Comparison of ENCODE assay signal across 22 mouse cellular contexts in the genomic region with DNA sequence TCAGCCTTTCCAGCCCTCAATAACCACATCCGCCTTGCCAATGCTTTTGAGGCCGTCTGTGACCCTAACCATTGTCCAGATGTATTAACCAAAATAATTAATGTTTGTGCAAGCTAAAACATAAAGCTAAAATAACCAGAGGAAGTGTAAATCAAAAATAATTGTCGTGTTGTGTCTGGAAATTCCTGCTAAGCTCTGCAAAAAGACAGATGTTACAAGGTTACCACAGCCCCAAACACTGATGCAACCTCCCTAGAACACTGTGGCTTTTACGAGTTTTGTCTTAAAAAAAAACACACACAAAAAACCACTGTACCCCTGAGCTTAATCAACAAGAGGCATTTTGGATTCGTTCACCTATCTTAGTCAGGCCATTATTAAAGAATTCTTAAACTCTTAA.
A peak's percentile ranks its signal among the peaks of the same experiment; 100 is the strongest.
DNase-seq lines count a peak whose midpoint lies in the region; ATAC-seq and TF ChIP-seq lines count a peak whose summit lies in the region.
"Had no signal": no experiment of that assay in that cellular context is flagged by ENCODE, and none has a peak within 500 bp of the region (broad histone marks: within the 10 kb centered on the region; RNA-seq: fewer than 3 reads in every experiment).

No protein-coding gene starts in this region.

- TF ChIP-seq CTCF in C2C12 (IDR thresholded peaks at IDR 0.05; ENCODE audit: control insufficient read depth, insufficient read depth, insufficient read length), result no peak
- no peak for TF ChIP-seq CTCF in layer of hippocampus, adult 2 months (conservative IDR thresholded peaks at IDR 0.05)

- no peak overlapping the region for H3K4me2 ChIP-seq in kidney, embryonic 15.5 days
- peak overlapping the region; percentile 37 for H3K4me2 ChIP-seq in myocyte (ENCODE audit: low read depth)
- H3K4me2 ChIP-seq: embryonic facial prominence, embryonic 12.5 days; forebrain, embryonic 12.5 days; heart, embryonic 11.5 days; heart, embryonic 15.5 days; hindbrain, embryonic 15.5 days had no signal

- H3K27me3 ChIP-seq in kidney, embryonic 15.5 days, result peaks cover 14% of the 10 kb centered on the region; the same call in 1 of the 2 replicates
- no peaks in the 10 kb centered on the region for H3K27me3 ChIP-seq in C2C12 (ENCODE audit: control insufficient read depth, insufficient read depth, insufficient read length)
- no peaks in the 10 kb centered on the region for H3K27me3 ChIP-seq in myocyte (ENCODE audit: control insufficient read depth, insufficient read depth, insufficient read length)
- H3K27me3 ChIP-seq: CH12.LX; embryonic facial prominence, embryonic 12.5 days; forebrain, embryonic 12.5 days; heart, embryonic 15.5 days; hindbrain, embryonic 15.5 days had no signal

- H3K4me1 ChIP-seq in kidney, embryonic 15.5 days, result peaks cover 23% of the 10 kb centered on the region
- H3K4me1 ChIP-seq: heart, embryonic 15.5 days had no signal

- WGBS in kidney, embryonic 15.5 days, result 31% methylated on average over 5 of the region's 5 CpGs

- DNase-seq in kidney, postnatal 10 days, result no peak
- DNase-seq in 3134 (ENCODE audit: extremely low read depth, insufficient read length, low spot score), result peak; percentile 53
- no peak for DNase-seq in gastrocnemius, postnatal 36 days
- DNase-seq in layer of hippocampus, adult 2 months (ENCODE audit: low spot score in 2 of 2), result no peak
- DNase-seq: adrenal gland, postnatal 10 days; cerebellum, adult 11 months; cerebellum, adult 9-10 months; cerebellum, postnatal 25 days had no signal

- TF ChIP-seq POLR2A in myocyte (IDR thresholded peaks at IDR 0.05; ENCODE audit: insufficient read length, low read depth), result no peak

- no peak overlapping the region for H3K9ac ChIP-seq in kidney, embryonic 15.5 days
- H3K9ac ChIP-seq: embryonic facial prominence, embryonic 12.5 days; forebrain, embryonic 12.5 days; heart, embryonic 15.5 days; hindbrain, embryonic 15.5 days had no signal

- H3K79me2 ChIP-seq in C2C12 (ENCODE audit: control insufficient read depth, insufficient read depth) (no peaks in the 10 kb centered on the region), myocyte (ENCODE audit: control insufficient read depth, insufficient read depth) (no peaks in the 10 kb centered on the region)

- peak overlapping the region; percentile 73 for H3K27ac ChIP-seq in kidney, embryonic 15.5 days
- no peak overlapping the region for H3K27ac ChIP-seq in layer of hippocampus, adult 2 months
- H3K27ac ChIP-seq: embryonic facial prominence, embryonic 12.5 days; forebrain, embryonic 12.5 days; heart, adult 2 months; heart, embryonic 15.5 days; hindbrain, embryonic 15.5 days had no signal

- ATAC-seq in kidney, embryonic 15.5 days (replicated peaks; ENCODE audit: low FRiP score), result no peak
- ATAC-seq in activated CD4-positive, CD25-positive, alpha-beta regulatory T cell, adult 4 months, result no peak
- ATAC-seq: forebrain, embryonic 16.5 days; inflammation-experienced regulatory T-cells, adult 6 months had no signal

- H3K4me3 ChIP-seq in kidney, embryonic 15.5 days (replicated peaks), result no peak overlapping the region
- H3K4me3 ChIP-seq in C2C12 (ENCODE audit: insufficient read depth, poor library complexity, severe bottlenecking) (no peak overlapping the region), myocyte (no peak overlapping the region)
- no peak overlapping the region for H3K4me3 ChIP-seq in layer of hippocampus, adult 2 months
- H3K4me3 ChIP-seq: embryonic facial prominence, embryonic 12.5 days; forebrain, embryonic 12.5 days; heart, adult 2 months; heart, embryonic 15.5 days; hindbrain, embryonic 10.5 days; hindbrain, embryonic 15.5 days had no signal

- intact Hi-C loops in gastrocnemius, postnatal 36 days (cut with DNase I), result no loop called here

- no peaks in the 10 kb centered on the region for H3K36me3 ChIP-seq in kidney, embryonic 15.5 days
- H3K36me3 ChIP-seq in C2C12 (ENCODE audit: control insufficient read depth, insufficient read depth) (no peaks in the 10 kb centered on the region), myocyte (ENCODE audit: control insufficient read depth, insufficient read depth) (no peaks in the 10 kb centered on the region)
- H3K36me3 ChIP-seq: embryonic facial prominence, embryonic 12.5 days; forebrain, embryonic 12.5 days; heart, embryonic 15.5 days; hindbrain, embryonic 10.5 days; hindbrain, embryonic 15.5 days had no signal

- H3K79me3 ChIP-seq in C2C12 (ENCODE audit: low read depth), result no peaks in the 10 kb centered on the region

- H3K9me3 ChIP-seq in kidney, embryonic 15.5 days (replicated peaks), result no peaks in the 10 kb centered on the region
- H3K9me3 ChIP-seq: embryonic facial prominence, embryonic 12.5 days; forebrain, embryonic 12.5 days; heart, embryonic 15.5 days; hindbrain, embryonic 10.5 days; hindbrain, embryonic 15.5 days had no signal

- H3ac ChIP-seq in C2C12 (ENCODE audit: control insufficient read depth, insufficient read length, low read depth) (no peak overlapping the region), myocyte (ENCODE audit: control insufficient read depth, insufficient read length) (no peak overlapping the region)

TF ChIP-seq in C2C12, 6 proteins besides CTCF, POLR2A, EP300 and RAD21:
- TF ChIP-seq MYOG (IDR thresholded peaks at IDR 0.05; ENCODE audit: control insufficient read depth, extremely low read depth, insufficient read length) (no peak), MAX (IDR thresholded peaks at IDR 0.05) (no peak), USF1 (IDR thresholded peaks at IDR 0.05; ENCODE audit: low read depth) (no peak), FOSL1 (IDR thresholded peaks at IDR 0.05; ENCODE audit: insufficient read depth, low read length, poor library complexity, severe bottlenecking) (no peak), MYOD1 (IDR thresholded peaks at IDR 0.05; ENCODE audit: control insufficient read depth, insufficient read length, low read depth) (peak; percentile 4), CEBPB (IDR thresholded peaks at IDR 0.05; ENCODE audit: low read depth) (peak; percentile 66)

TF ChIP-seq in myocyte, 11 proteins besides CTCF, POLR2A, EP300 and RAD21:
- TF ChIP-seq TCF12 (IDR thresholded peaks at IDR 0.05; ENCODE audit: insufficient read depth, poor library complexity, severe bottlenecking) (peak; percentile 6), CEBPB (IDR thresholded peaks at IDR 0.05; ENCODE audit: insufficient read depth, poor library complexity, severe bottlenecking) (peak; percentile 96), MAX (IDR thresholded peaks at IDR 0.05; ENCODE audit: low read depth) (no peak)
